Mouse (Mus musculus) stomach, postnatal 0 days (tissue): Measurements from ENCODE around the gene Mea1. TPM values are rescaled to one million over a fixed set of nuclear protein-coding genes. Genes with fewer than 3 reads are reported as not detected.

Experiments
- ATAC-seq: fragments of 200-750 bp; cut with Nextera tagmentation; 2 replicates; pipeline ENCODE4 v1.8.0; 2017; ENCODE audit not compliant: low FRiP score, low TSS enrichment
- DNase-seq: peaks from one replicate; pipeline ENCODE4 v3.0.0-alpha.2; 2016; ENCODE audit warnings: low spot score
- H3K27ac ChIP-seq: fragments of 300-500 bp; sonication (generic); replicated peaks from 2 replicates; pipeline ENCODE4 v1.5.1; 2014; ENCODE audit warnings: mild to moderate bottlenecking, control low read depth
- H3K27me3 ChIP-seq: fragments of 300-500 bp; sonication (generic); 2 replicates; pipeline ENCODE4 v1.6.1; 2014; ENCODE audit warnings: low read length; ENCODE audit not compliant: control insufficient read depth, insufficient read depth
- H3K36me3 ChIP-seq: fragments of 300-500 bp; sonication (generic); 2 replicates; pipeline ENCODE4 v1.6.1; 2014; ENCODE audit warnings: low read length, mixed read lengths; ENCODE audit not compliant: control insufficient read depth, insufficient read depth
- H3K4me1 ChIP-seq: fragments of 300-500 bp; sonication (generic); replicated peaks from 2 replicates; pipeline ENCODE4 v1.6.1; 2014; ENCODE audit warnings: antibody characterized with exemption; ENCODE audit not compliant: control insufficient read depth, insufficient read depth
- H3K4me2 ChIP-seq: fragments of 300-500 bp; sonication (generic); replicated peaks from 2 replicates; pipeline ENCODE4 v1.6.1; 2014; ENCODE audit warnings: low read depth, mild to moderate bottlenecking, control low read depth, moderate library complexity
- H3K4me3 ChIP-seq: fragments of 300-500 bp; sonication (generic); 2 replicates; pipeline ENCODE4 v1.5.1; 2014; ENCODE audit warnings: low read depth, low read length, control low read depth
- H3K9ac ChIP-seq: fragments of 300-500 bp; sonication (generic); 2 replicates; pipeline ENCODE4 v1.6.1; 2014; ENCODE audit warnings: mild to moderate bottlenecking, low read length, control low read depth, mixed read lengths
- H3K9me3 ChIP-seq: fragments of 300-500 bp; sonication (generic); 2 replicates; pipeline ENCODE4 v1.6.1; 2016; ENCODE audit warnings: low read length; ENCODE audit not compliant: control insufficient read depth
- CTCF ChIP-seq: IDR thresholded peaks from 2 replicates; pipeline ENCODE4 v1.5.1; 2016; ENCODE audit warnings: antibody characterized with exemption, low read depth, mild to moderate bottlenecking, moderate library complexity
- EP300 ChIP-seq: optimal IDR thresholded peaks from 2 replicates; pipeline ENCODE3; 2016; ENCODE audit warnings: antibody characterized with exemption
- WGBS: fragments of 180-500 bp; shearing (Covaris S2); extraction: QIAGEN DNeasy Blood & Tissue Kit; methylation state at CpG from one replicate; pipeline ENCODE4 v1.1.7; 2014; 5-methylcytosine and 5-hydroxymethylcytosine counted together
- polyA plus RNA-seq: library from polyadenylated mRNA; unstranded; fragments of >200 nt; fragmentation: Nextera tagmentation; extraction: Ambion mirVana; gene quantifications from 2 replicates; pipeline ENCODE4 v1.2.1, GENCODE M21; 2015

Mea1 gene
- polyA plus RNA-seq, 1 experiment from 2014 or later, result 142 TPM

- H3K4me1 ChIP-seq, result peaks cover 3% of the 10 kb centered on the region
- H3K36me3 ChIP-seq, result peaks cover 46% of the 10 kb centered on the region
- H3K9me3 ChIP-seq, result no peaks in the 10 kb centered on the region
- H3K27me3 ChIP-seq, result no peaks in the 10 kb centered on the region
- H3K4me2 ChIP-seq, result no peak overlapping the region
- H3K9ac ChIP-seq, result no peak overlapping the region
- DNase-seq (no peak), ATAC-seq (no peak)
- H3K4me3 ChIP-seq, result no peak overlapping the region
- WGBS, result 74% methylated on average over 6 of the region's 6 CpGs
- H3K27ac ChIP-seq, result no peak overlapping the region
- no peak for TF ChIP-seq CTCF
- no peak for TF ChIP-seq EP300
Measured at GRCm38 (mm10) chr17:46656054-46656453, 22.5 kb upstream of the Mea1 start.

- WGBS, result 92% methylated on average over 9 of the region's 9 CpGs
Measured at GRCm38 (mm10) chr17:46661351-46661750, 17.2 kb upstream of the Mea1 start.

GRCm38 (mm10) chr17:46661981-46662380, 16.6 kb upstream of the Mea1 start:
- H3K4me2 ChIP-seq, result no peak overlapping the region
- WGBS, result 89% methylated on average over 12 of the region's 12 CpGs
- H3K4me1 ChIP-seq, result no peaks in the 10 kb centered on the region
- ATAC-seq (no peak), DNase-seq (no peak)
- TF ChIP-seq CTCF, result no peak
- TF ChIP-seq EP300, result no peak
- H3K27me3 ChIP-seq, result no peaks in the 10 kb centered on the region
- no peak overlapping the region for H3K27ac ChIP-seq
- H3K9ac ChIP-seq, result no peak overlapping the region
- H3K36me3 ChIP-seq, result peaks cover 48% of the 10 kb centered on the region
- H3K9me3 ChIP-seq, result no peaks in the 10 kb centered on the region
- H3K4me3 ChIP-seq, result no peak overlapping the region

More at GRCm38 (mm10) chr17:46661351-46661750, 17.2 kb upstream of the Mea1 start:
- no peak for ATAC-seq
- Histone ChIP-seq H3K27ac (no peak overlapping the region), H3K4me3 (no peak overlapping the region), H3K27me3 (no peaks in the 10 kb centered on the region), H3K36me3 (peaks cover 53% of the 10 kb centered on the region), H3K9ac (no peak overlapping the region), H3K4me1 (no peaks in the 10 kb centered on the region), H3K4me2 (no peak overlapping the region), H3K9me3 (no peaks in the 10 kb centered on the region)
- TF ChIP-seq EP300, result no peak
- TF ChIP-seq CTCF, result no peak
- DNase-seq, result no peak

GRCm38 (mm10) chr17:46662730-46663129, 15.9 kb upstream of the Mea1 start:
- Histone ChIP-seq H3K9me3 (no peaks in the 10 kb centered on the region), H3K27ac (no peak overlapping the region), H3K36me3 (peaks cover 43% of the 10 kb centered on the region), H3K4me3 (no peak overlapping the region), H3K4me1 (no peaks in the 10 kb centered on the region), H3K27me3 (no peaks in the 10 kb centered on the region), H3K4me2 (no peak overlapping the region), H3K9ac (no peak overlapping the region)
- WGBS, result 79% methylated on average over 5 of the region's 5 CpGs
- ATAC-seq (no peak), DNase-seq (no peak)
- TF ChIP-seq CTCF, result no peak

GRCm38 (mm10) chr17:46667712-46668111, 10.9 kb upstream of the Mea1 start:
- Histone ChIP-seq H3K9me3 (no peaks in the 10 kb centered on the region), H3K27ac (no peak overlapping the region), H3K4me2 (no peak overlapping the region), H3K4me3 (no peak overlapping the region), H3K4me1 (no peaks in the 10 kb centered on the region), H3K36me3 (peaks cover 19% of the 10 kb centered on the region), H3K27me3 (no peaks in the 10 kb centered on the region), H3K9ac (no peak overlapping the region)
- DNase-seq (no peak), ATAC-seq (no peak)
- WGBS, result 85% methylated on average over 16 of the region's 16 CpGs
- TF ChIP-seq EP300 (no peak), CTCF (no peak)

- H3K4me3 ChIP-seq, result no peak overlapping the region
- peaks cover 6% of the 10 kb centered on the region for H3K36me3 ChIP-seq
- WGBS, result 95% methylated on average over 10 of the region's 10 CpGs
- H3K27me3 ChIP-seq, result no peaks in the 10 kb centered on the region
- H3K4me2 ChIP-seq, result no peak overlapping the region
- TF ChIP-seq EP300, result no peak
- no peak overlapping the region for H3K9ac ChIP-seq
- no peaks in the 10 kb centered on the region for H3K9me3 ChIP-seq
- no peak overlapping the region for H3K27ac ChIP-seq
- ATAC-seq, result no peak
- no peaks in the 10 kb centered on the region; the same call in 1 of the 2 replicates for H3K4me1 ChIP-seq
- no peak for DNase-seq
Measured at GRCm38 (mm10) chr17:46669911-46670310, 8.7 kb upstream of the Mea1 start.
